Mouse (Mus musculus) testis, adult 2 months (tissue): ENCODE data around the gene Hopx. TPM values are rescaled to one million over a fixed set of nuclear protein-coding genes. Genes with fewer than 3 reads are reported as not detected.

Experiments
- H3K27ac ChIP-seq: fragments of 200-500 bp; 2 replicates; pipeline ENCODE4 v1.5.1; 2012; ENCODE audit warnings: low read depth, low read length; ENCODE audit not compliant: control insufficient read depth, insufficient read depth
- H3K27me3 ChIP-seq: fragments of 200-500 bp; 2 replicates; pipeline ENCODE4 v1.6.1; 2012; ENCODE audit warnings: mild to moderate bottlenecking, low read length, moderate library complexity; ENCODE audit not compliant: control insufficient read depth, insufficient read depth
- H3K36me3 ChIP-seq: fragments of 200-500 bp; 2 replicates; pipeline ENCODE4 v1.6.1; 2012; ENCODE audit warnings: mild to moderate bottlenecking, low read length; ENCODE audit not compliant: control insufficient read depth, insufficient read depth
- H3K4me1 ChIP-seq: fragments of 200-500 bp; 2 replicates; pipeline ENCODE4 v1.6.1; 2012; ENCODE audit warnings: low read length; ENCODE audit not compliant: control insufficient read depth, insufficient read depth
- H3K4me3 ChIP-seq: fragments of 200-500 bp; 2 replicates; pipeline ENCODE4 v1.5.1; 2012; ENCODE audit warnings: low read depth, mild to moderate bottlenecking, low read length, moderate library complexity, mixed read lengths; ENCODE audit not compliant: control insufficient read depth
- CTCF ChIP-seq: fragments of 200-500 bp; IDR thresholded peaks from 2 replicates; pipeline ENCODE4 v1.5.1; 2012; ENCODE audit warnings: low read depth, mild to moderate bottlenecking, inconsistent platforms, low read length, moderate library complexity; ENCODE audit not compliant: control insufficient read depth, insufficient read depth, insufficient replicate concordance
- POLR2A ChIP-seq: fragments of 200-500 bp; IDR thresholded peaks from 2 replicates; pipeline ENCODE4 v1.6.1; 2012; ENCODE audit warnings: low read depth, mild to moderate bottlenecking, inconsistent platforms, low read length, moderate library complexity; ENCODE audit not compliant: control insufficient read depth
- polyA plus RNA-seq: library from polyadenylated mRNA; depleted of rRNA; stranded (reverse); fragments of >200 nt; gene quantifications from 2 replicates; pipeline ENCODE4 v1.2.3, GENCODE M21; 2012

Gene Hopx
- polyA plus RNA-seq, 1 experiment = 16.0 TPM

DNA sequence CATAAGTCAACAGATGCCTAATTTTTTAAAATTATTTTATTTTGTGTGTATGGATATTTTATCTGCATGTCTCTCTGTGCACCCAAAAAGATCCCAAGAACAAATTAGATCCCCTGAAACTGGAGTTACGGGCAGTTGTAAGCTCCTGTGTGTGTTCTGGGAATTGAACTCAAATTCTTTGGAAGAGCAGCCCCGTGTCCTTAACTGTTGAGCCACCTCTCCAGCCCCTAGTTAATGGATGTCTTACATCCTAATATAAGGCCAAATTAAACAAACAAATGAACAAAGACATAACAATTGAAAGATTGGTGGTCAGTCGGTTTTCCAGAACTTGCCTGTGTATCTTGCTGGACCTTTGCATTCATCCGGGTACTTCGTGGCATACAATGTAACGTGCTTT lies 6.1 kb downstream of the Hopx start:
- no peaks in the 10 kb centered on the region for H3K4me1 ChIP-seq
- H3K27ac ChIP-seq = no peak overlapping the region
- H3K27me3 ChIP-seq = no peaks in the 10 kb centered on the region
- no peaks in the 10 kb centered on the region for H3K36me3 ChIP-seq
- TF ChIP-seq POLR2A = no peak
- TF ChIP-seq CTCF = no peak
- no peak overlapping the region for H3K4me3 ChIP-seq

DNA sequence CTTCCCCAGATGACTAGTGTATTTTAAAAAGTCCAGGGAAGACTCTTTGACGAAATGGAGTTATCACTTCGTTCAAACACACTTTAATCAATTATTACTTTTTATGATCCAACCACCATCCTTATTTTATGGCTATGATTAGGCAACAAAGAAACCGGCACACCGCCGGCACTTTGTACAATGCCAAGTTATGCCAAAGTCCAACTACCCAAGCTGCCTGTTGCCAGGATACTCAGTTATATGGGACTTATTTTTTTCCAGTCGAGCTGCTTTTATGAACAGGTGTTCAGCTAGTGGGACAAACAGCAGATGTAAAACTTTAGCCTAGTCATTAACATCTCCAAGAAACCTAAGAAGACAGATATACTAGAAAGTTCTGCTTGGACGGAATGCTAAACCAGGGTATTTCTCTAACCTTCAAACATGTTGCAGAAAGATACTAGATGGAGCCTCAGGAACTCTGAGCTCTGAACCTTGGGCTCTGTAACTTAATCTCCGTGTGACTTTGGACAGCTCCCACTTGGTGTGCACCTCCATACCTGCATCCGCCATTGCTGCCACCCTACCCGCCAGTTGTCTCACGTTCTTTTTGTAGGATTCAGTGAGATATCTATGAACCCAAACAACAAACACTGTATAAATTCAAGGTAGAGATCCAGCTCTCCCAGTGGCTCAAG lies 7.6 kb downstream of the Hopx start:
- H3K27me3 ChIP-seq = no peaks in the 10 kb centered on the region
- no peak overlapping the region for H3K4me3 ChIP-seq
- peaks cover 4% of the 10 kb centered on the region for H3K4me1 ChIP-seq
- no peaks in the 10 kb centered on the region for H3K36me3 ChIP-seq
- no peak for TF ChIP-seq CTCF
- TF ChIP-seq POLR2A = no peak
- H3K27ac ChIP-seq = no peak overlapping the region

DNA sequence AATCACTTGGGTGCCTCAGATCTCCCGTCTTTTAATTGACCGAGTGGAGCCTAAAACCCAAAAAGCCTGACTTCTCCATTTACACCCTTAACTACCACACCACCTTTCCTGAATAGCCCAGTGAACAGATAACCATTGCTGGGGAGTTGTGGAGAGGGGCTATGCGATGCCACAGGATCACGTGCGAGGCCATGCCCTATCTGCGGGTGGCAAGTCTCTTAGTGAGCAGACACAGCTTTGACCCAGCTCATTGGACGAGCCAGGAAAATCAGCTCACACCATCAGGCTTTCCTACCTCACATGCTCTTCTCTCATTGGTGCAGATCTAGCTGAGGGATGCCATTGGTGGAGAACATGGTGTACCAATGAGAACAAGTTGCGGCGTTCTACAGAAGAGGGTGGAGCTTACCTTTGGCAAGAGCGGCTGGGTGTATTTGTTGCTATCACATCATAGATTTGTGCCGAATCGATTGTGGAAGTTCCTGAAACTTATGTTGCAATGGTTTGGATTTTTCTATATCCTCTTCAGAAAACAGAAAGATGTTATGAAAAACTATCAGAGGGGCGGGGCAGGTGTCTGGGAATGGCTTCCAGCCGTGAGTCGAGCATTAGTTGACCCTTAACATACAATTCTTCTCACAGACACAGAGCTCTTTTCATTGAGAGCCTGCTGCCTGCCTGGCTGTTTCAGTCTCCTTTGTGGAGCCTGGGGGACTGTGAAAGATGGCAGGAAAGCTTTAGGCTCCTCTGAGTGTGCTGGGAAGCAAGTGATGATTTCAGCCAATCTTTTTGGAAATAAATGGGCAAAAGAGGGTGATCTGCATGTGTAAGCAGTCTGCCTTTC lies 12.2 kb downstream of the Hopx start:
- Histone ChIP-seq H3K36me3 (no peaks in the 10 kb centered on the region), H3K27ac (no peak overlapping the region), H3K4me3 (no peak overlapping the region), H3K4me1 (peaks cover 4% of the 10 kb centered on the region), H3K27me3 (no peaks in the 10 kb centered on the region)
- TF ChIP-seq POLR2A = no peak
- TF ChIP-seq CTCF = no peak

DNA sequence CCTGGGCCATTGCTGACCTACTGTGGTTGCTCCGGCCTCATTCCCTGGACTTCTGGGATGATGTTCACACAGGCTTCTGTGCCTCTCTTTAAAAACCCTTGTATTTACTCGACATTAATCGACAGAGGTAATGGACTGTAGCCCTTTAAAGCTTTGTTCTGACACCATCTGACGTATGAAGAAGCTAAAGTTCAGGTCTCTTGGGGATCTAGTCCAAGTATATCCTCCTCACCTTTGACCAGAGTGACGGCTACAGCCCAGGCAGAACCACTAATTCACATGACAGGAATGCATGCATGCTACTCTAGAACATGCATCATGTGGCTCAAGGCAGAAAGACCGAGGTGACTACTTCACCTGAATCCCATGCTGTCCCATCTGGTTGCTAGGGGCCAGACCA lies 14.2 kb downstream of the Hopx start:
- peaks cover 4% of the 10 kb centered on the region for H3K4me1 ChIP-seq
- H3K27me3 ChIP-seq = no peaks in the 10 kb centered on the region
- H3K36me3 ChIP-seq = no peaks in the 10 kb centered on the region
- H3K4me3 ChIP-seq = no peak overlapping the region
- no peak for TF ChIP-seq CTCF
- TF ChIP-seq POLR2A = no peak
- no peak overlapping the region for H3K27ac ChIP-seq

DNA sequence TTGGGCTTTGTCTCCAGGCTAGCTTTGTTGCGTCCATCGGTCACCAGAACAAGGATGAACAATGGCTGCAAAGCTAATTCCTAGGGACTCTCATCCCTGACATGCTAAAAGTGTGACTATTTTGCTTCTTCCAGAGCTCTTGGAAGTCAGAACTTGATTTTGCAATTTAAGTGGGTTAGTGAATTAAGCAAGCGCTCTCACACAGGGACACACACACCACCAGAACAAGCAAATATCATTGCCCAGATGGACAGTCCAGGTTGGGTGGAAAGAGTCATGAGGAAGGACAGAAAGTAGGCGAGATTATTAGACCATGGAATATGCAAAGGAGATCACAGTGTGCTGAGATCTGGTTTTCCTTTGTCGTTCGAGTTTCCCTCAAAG lies 14.9 kb downstream of the Hopx start:
- Histone ChIP-seq H3K27ac (no peak overlapping the region), H3K4me1 (peaks cover 4% of the 10 kb centered on the region), H3K27me3 (no peaks in the 10 kb centered on the region), H3K4me3 (no peak overlapping the region), H3K36me3 (no peaks in the 10 kb centered on the region)
- TF ChIP-seq POLR2A (no peak), CTCF (no peak)

- Histone ChIP-seq H3K36me3 (no peaks in the 10 kb centered on the region), H3K27ac (no peak overlapping the region), H3K4me3 (no peak overlapping the region), H3K27me3 (no peaks in the 10 kb centered on the region), H3K4me1 (peaks cover 9% of the 10 kb centered on the region)
- TF ChIP-seq POLR2A (no peak), CTCF (no peak)
Observed at GRCm38 (mm10) chr5:77099317-77099996, 15.5 kb downstream of the Hopx start.

DNA sequence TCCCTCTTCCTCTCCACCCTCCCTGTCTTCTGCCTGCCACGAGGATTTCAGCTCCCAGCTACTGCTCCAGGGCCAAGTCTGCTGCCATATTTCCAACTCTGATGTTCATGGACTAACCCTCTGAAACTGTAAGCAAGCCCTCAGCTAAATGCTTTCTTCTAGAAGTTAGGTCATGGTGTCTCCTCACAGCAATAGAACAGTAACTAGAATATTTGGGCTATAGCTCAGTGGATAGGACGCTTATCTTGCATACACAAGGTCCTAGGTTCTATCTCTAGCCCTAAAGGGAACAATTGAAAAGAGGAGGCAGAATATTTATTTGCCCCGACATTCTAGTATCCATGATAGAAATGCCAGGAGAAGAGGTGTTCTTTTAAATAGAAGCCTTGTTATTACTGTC lies 16.0 kb downstream of the Hopx start:
- H3K4me3 ChIP-seq = no peak overlapping the region
- H3K36me3 ChIP-seq = no peaks in the 10 kb centered on the region
- peaks cover 10% of the 10 kb centered on the region for H3K4me1 ChIP-seq
- no peak overlapping the region for H3K27ac ChIP-seq
- H3K27me3 ChIP-seq = no peaks in the 10 kb centered on the region
- no peak for TF ChIP-seq POLR2A
- no peak for TF ChIP-seq CTCF
